Mouse (Mus musculus): ENCODE measurements around the gene Ube2j1.

Gene Ube2j1

GRCm38 (mm10) chr4:33072526-33073161, 41.4 kb downstream of the Ube2j1 start:
- no peak for DNase-seq

GRCm38 (mm10) chr4:33074406-33074805, 43.2 kb downstream of the Ube2j1 start:
- DNase-seq: no peak

GRCm38 (mm10) chr4:33074851-33075250, 43.6 kb downstream of the Ube2j1 start:
- DNase-seq: no peak

GRCm38 (mm10) chr4:33075776-33076524, 44.7 kb downstream of the Ube2j1 start:
- no peak for DNase-seq

GRCm38 (mm10) chr4:33077161-33077560, 45.9 kb downstream of the Ube2j1 start:
- DNase-seq: no peak

GRCm38 (mm10) chr4:33077724-33078123, 46.5 kb downstream of the Ube2j1 start:
- DNase-seq: no peak

- DNase-seq: no peak
These were observed 47.3 kb downstream of the Ube2j1 start for GRCm38 (mm10) chr4:33078492-33078891.

GRCm38 (mm10) chr4:33099118-33099694, 68.0 kb downstream of the Ube2j1 start:
- DNase-seq: no peak

Measured in kidney, adult 18-20 months (tissue).